Mouse (Mus musculus) E14TG2a.4 (cell line): ENCODE measurements at regions not wholly inside any gene's neighbourhood (a gene's known extent, or its start where the extent isn't known, plus 50 kb on each side); places are given as distances from the start of the nearest gene placed in this dataset.

Experiments
- CTCF ChIP-seq: conservative IDR thresholded peaks from 2 replicates; pipeline ENCODE4 v1.5.1; 2014; ENCODE audit warnings: low read length
- NANOG ChIP-seq: IDR thresholded peaks from 2 replicates; pipeline ENCODE4 v1.6.1; 2014; ENCODE audit warnings: borderline replicate concordance, low read length, mixed read lengths
- POU5F1 ChIP-seq: IDR thresholded peaks from 2 replicates; pipeline ENCODE4 v1.6.1; 2014; ENCODE audit warnings: low read length, borderline replicate concordance

GRCm38 (mm10) chr12:96615134-96615533 lies 923.1 kb downstream of the Flrt2 start:
- TF ChIP-seq CTCF, result no peak
- TF ChIP-seq NANOG, result no peak
- TF ChIP-seq POU5F1, result no peak
